Mouse (Mus musculus) kidney, postnatal 0 days (tissue): ENCODE results near the gene Tmem123. TPM values are rescaled to one million over a fixed set of nuclear protein-coding genes. Genes with fewer than 3 reads are reported as not detected.

Source experiments
- ATAC-seq: fragments of 200-750 bp; cut with Nextera tagmentation; replicated peaks from 2 replicates; pipeline ENCODE4 v1.8.0; 2017; ENCODE audit warnings: low read depth, moderate number of reproducible peaks, moderate TSS enrichment, moderate library complexity; ENCODE audit not compliant: low FRiP score
- DNase-seq: peaks from one replicate; pipeline ENCODE4 v3.0.0-alpha.2; 2016; ENCODE audit warnings: low spot score
- H3K27ac ChIP-seq: fragments of 300-500 bp; sonication (generic); 2 replicates; pipeline ENCODE4 v1.5.1; 2014; ENCODE audit warnings: mild to moderate bottlenecking
- H3K27me3 ChIP-seq: fragments of 300-500 bp; sonication (generic); 2 replicates; pipeline ENCODE4 v1.6.1; 2014; ENCODE audit warnings: low read length, mixed read lengths; ENCODE audit not compliant: insufficient read depth
- H3K36me3 ChIP-seq: fragments of 300-500 bp; sonication (generic); 2 replicates; pipeline ENCODE4 v1.6.1; 2014; ENCODE audit warnings: low read length, mixed read lengths; ENCODE audit not compliant: insufficient read depth
- H3K4me1 ChIP-seq: fragments of 300-500 bp; sonication (generic); replicated peaks from 2 replicates; pipeline ENCODE4 v1.6.1; 2014; ENCODE audit warnings: antibody characterized with exemption, low read length, mixed read lengths; ENCODE audit not compliant: insufficient read depth
- H3K4me2 ChIP-seq: fragments of 300-500 bp; sonication (generic); 2 replicates; pipeline ENCODE4 v1.6.1; 2014; ENCODE audit warnings: mild to moderate bottlenecking, low read length, moderate library complexity, mixed read lengths
- H3K4me3 ChIP-seq: fragments of 300-500 bp; sonication (generic); replicated peaks from 2 replicates; pipeline ENCODE4 v1.5.1; 2014; ENCODE audit warnings: low read depth, low read length
- H3K9ac ChIP-seq: fragments of 300-500 bp; sonication (generic); 2 replicates; pipeline ENCODE4 v1.6.1; 2014; ENCODE audit warnings: low read depth, low read length
- H3K9me3 ChIP-seq: fragments of 300-500 bp; sonication (generic); replicated peaks from 2 replicates; pipeline ENCODE4 v1.6.1; 2016; ENCODE audit warnings: low read length, inconsistent platforms, mixed read lengths
- CTCF ChIP-seq: IDR thresholded peaks from 2 replicates; pipeline ENCODE4 v1.5.1; 2016; ENCODE audit warnings: antibody characterized with exemption, low read depth, mild to moderate bottlenecking, moderate library complexity
- WGBS: fragments of 180-500 bp; shearing (Covaris S2); extraction: QIAGEN DNeasy Blood & Tissue Kit; methylation state at CpG from one replicate; pipeline ENCODE4 v1.1.7; 2014; 5-methylcytosine and 5-hydroxymethylcytosine counted together
- microRNA-seq: library from miRNA; unstranded; fragments of <30 nt; microRNA quantifications from one replicate; pipeline ENCODE4, GENCODE M21; 2016
- polyA plus RNA-seq: library from polyadenylated mRNA; unstranded; fragments of >200 nt; fragmentation: Nextera tagmentation; extraction: Ambion mirVana; gene quantifications from 2 replicates; pipeline ENCODE4 v1.2.1, GENCODE M21; 2015

The Tmem123 gene
- polyA plus RNA-seq, 1 experiment from 2014 or later = 101 TPM

DNA sequence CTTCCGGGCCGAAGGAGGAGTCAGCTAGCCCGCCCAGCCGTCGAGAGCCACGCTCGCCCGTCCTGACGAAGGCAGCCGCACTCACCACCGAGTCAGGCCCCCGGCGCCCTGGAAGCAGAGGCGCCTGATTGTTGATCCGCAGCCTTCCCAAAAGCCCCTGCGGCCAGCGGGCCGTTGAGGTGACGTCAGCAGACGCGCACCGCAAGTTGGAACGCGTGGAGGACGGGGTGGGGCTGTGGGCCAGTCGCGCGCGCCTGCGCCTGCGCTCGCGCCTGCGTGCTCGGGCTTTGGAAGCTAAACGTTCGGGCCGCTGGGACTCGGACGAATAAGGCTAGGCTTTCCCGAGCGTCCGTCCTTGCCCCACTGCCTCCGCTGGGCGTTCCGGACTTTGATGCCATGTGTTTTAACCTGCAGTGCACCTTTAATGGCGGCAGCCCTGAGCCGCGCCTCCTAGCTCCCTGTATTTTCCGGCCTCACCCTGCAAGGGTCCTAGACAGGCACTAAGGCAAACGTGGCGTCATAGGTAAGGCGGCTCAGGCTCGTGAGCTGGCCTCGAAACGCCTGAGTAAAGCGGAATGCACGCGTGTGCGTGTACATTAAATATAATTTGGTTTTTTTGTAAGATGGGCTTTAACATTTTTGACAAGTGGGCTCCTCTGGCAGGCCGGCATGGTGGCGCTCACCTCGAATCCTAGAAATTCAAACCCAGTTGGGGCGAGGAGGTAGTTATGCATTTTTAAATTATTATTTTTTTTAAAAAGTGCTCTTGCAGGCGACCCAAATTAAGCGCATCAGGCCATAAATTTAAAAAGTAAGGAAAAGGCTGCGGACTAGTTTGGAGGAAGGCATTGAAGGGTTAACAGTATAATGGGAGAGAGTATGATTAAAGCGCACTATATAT lies 73.3 kb downstream of the Tmem123 start, which contains the start of gene Birc2:
Gene Birc2, minus strand, starts transcription at position 160 of the 901 bp plus-strand sequence.
- H3K27ac ChIP-seq = peak within 1 kb of the TSS; percentile 99
- ATAC-seq (peak; percentile 98), DNase-seq (peak; percentile 97)
- H3K27me3 ChIP-seq = no peaks in the 10 kb centered on the region
- H3K4me1 ChIP-seq = 0 out of 2 replicates have a peak, but pooled peaks cover 9% of the 10 kb centered on the region
- peak within 1 kb of the TSS; percentile 87 for H3K9ac ChIP-seq
- WGBS = under 1% methylated on average over 67 of the region's 68 CpGs
- no peaks in the 10 kb centered on the region for H3K36me3 ChIP-seq
- peak within 1 kb of the TSS; percentile 90 for H3K4me2 ChIP-seq
- no peaks in the 10 kb centered on the region for H3K9me3 ChIP-seq
- peak; percentile 18; the same call in 1 of the 2 replicates for TF ChIP-seq CTCF
- H3K4me3 ChIP-seq = peak within 1 kb of the TSS; percentile 78

DNA sequence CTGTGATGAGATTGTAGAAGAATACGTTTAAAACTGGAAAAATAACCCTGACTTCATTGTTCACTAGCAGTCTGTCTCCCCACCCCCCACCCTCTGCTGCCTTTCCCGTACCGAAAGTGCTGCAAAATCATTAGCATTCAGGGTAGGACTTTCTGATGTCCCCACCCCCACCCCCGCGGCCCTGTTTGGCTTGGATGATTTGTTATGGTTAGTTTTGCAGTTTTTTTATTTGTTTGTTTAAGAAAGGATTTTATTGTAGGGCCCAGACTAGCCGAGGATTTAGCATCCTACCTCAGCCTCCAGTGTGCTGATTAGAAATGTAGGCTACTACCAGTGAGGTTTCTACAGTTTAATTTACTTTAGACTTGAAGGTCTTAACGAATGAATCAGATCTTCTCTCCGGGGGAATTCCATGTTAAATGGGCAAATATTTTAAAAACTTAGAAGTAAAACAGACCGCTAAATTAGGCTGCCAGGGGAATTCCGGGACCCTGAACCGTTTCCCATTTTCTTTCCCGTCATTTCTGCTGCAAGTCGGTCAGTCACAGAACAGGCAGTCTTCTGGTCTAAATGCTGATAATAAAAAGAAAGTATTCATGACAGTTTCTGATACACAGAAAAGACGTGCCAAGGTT lies 74.1 kb downstream of the Tmem123 start:
- peak overlapping the region; percentile 90 for H3K4me2 ChIP-seq
- peak overlapping the region; percentile 99 for H3K27ac ChIP-seq
- peak; percentile 64 for DNase-seq
- H3K36me3 ChIP-seq = no peaks in the 10 kb centered on the region
- H3K4me3 ChIP-seq = peak overlapping the region; percentile 78
- H3K9ac ChIP-seq = peak overlapping the region; percentile 87
- H3K9me3 ChIP-seq = no peaks in the 10 kb centered on the region
- TF ChIP-seq CTCF = no peak
- H3K27me3 ChIP-seq = no peaks in the 10 kb centered on the region
- 13% methylated on average over 14 of the region's 14 CpGs for WGBS
- peak; percentile 5; the same call in 1 of the 2 replicates for ATAC-seq
- H3K4me1 ChIP-seq = 0 out of 2 replicates have a peak, but pooled peaks cover 7% of the 10 kb centered on the region

DNA sequence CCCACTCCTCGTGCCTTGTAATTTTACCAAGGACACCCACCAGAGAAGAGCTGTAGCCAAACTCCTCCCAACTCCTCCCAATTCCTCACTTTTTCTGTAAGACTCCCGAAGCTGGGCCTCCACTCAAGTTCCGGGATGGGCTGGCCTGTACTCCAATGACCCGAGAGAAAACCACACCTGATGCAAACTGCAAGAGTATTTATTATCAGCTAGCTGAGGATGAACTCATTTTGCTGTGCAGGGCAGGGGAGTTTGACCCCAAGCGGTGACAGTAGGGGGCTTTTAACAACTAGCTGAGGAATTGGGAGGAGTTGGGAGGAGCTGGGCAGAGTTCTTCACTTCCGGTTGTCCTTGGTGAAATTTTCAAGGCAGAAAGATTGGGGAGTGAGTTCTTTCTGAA lies 77.4 kb downstream of the Tmem123 start:
- no peak overlapping the region for H3K4me3 ChIP-seq
- ATAC-seq (no peak), DNase-seq (no peak)
- H3K9ac ChIP-seq = no peak overlapping the region
- 51% methylated on average over 6 of the region's 6 CpGs for WGBS
- no peaks in the 10 kb centered on the region for H3K4me1 ChIP-seq
- H3K9me3 ChIP-seq = no peaks in the 10 kb centered on the region
- H3K27ac ChIP-seq = no peak overlapping the region
- no peak for TF ChIP-seq CTCF
- no peak overlapping the region for H3K4me2 ChIP-seq
- no peaks in the 10 kb centered on the region for H3K36me3 ChIP-seq
- no peaks in the 10 kb centered on the region for H3K27me3 ChIP-seq

Small RNA genes lying within 50 kb of the gene (microRNA-seq; reads per million reads assigned to microRNA genes)
- 2.6 reads per million, percentile 5 among the genes with 10 or more reads in this experiment for gene Mir5618

Other genes starting within 250 kb of the Tmem123 start
- gene Mmp8, start 205.6 kb upstream of the Tmem123 start, polyA plus RNA-seq = 0.86 and 1.3 TPM in 2 replicates
- not detected in 2 replicates for gene Mmp27, start 192.6 kb upstream of the Tmem123 start, polyA plus RNA-seq
- gene Mmp20, start 135.8 kb upstream of the Tmem123 start, polyA plus RNA-seq = 0.13 and 0.20 TPM in 2 replicates
- gene Mmp7, start 72.0 kb upstream of the Tmem123 start, polyA plus RNA-seq = 0.32 TPM in 1 of 2 replicates, not detected in the other
- gene Birc2, start 73.0 kb downstream of the Tmem123 start, polyA plus RNA-seq = 36.4 and 37.4 TPM in 2 replicates
- 5.3 and 7.2 TPM in 2 replicates for gene Birc3, start 109.1 kb downstream of the Tmem123 start, polyA plus RNA-seq
- gene Yap1, start 240.6 kb downstream of the Tmem123 start, polyA plus RNA-seq = 25.5 and 26.5 TPM in 2 replicates